Mouse (Mus musculus): ENCODE results near the gene Ly6g6f.

Gene Ly6g6f

DNA sequence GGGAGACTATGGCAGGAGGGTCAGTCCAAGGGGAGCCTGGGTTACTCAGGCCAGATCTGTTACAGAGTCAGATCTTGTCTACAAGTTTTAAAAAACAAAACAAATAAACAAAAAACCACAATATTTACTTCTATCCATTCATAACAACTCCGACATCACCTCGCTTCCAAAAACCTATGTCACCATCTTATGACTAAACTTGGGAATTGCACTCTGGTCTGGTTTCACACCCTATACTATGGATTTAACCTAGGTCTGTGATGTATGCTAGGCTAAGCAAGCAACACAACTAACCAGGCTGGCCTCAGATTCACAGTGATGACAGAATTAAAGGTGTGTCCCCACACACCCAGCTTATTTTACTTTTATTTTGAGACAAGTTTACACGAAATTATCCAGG lies 21.1 kb upstream of the Ly6g6f start:
- no peak for DNase-seq (ENCODE audit: low read depth, low spot score)

DNA sequence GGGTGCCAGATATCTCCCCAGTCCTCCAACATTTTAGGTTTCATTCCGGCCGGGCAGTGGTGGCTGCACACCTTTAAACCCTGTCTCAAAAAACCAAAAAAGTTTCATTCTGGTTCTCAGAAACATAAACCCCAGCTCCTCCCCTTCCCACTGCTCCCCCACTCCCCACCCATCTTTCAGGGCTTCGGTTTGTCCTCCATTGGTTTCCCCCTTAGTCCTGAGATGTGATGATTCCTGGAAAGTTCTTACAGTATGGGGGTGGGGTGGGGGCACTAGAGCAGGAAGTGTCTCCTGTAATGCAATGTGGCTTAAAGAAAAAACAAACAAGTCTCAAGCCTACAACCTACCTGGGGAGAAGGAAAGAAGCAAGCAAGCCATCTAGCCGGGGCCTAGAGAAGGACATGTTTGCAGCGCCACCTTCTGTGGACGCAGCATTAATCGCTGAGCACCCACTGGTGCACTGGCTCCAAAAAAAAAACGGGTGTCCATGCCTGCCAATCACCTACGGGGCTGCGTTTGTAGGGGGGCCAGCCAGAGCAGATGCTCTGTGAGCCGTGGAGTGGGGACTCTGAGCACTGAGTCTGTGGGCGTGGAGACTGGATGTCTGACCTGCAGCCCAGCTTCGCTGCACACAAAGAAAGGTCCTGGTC lies 20.5 kb upstream of the Ly6g6f start:
- DNase-seq (ENCODE audit: low read depth, low spot score) = no peak

DNA sequence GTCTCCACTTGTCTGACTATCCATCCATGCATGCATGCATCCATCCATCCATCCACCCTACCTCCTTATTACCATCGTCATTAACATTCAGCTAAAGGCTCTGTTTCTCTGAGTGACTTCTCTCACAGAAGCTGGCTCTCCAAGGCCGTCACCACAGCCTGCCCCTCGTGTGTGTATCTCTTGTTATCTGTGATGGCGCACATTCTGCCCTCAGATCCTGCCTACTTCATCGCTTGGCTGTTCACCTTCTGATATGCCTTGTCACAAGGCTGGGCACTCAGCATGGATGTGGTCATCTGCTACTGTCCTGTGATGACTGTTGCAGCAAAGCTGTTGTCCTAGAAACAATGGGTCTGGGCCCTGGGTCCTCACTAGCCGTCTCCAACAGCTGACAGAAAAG lies 19.3 kb upstream of the Ly6g6f start:
- DNase-seq (ENCODE audit: low read depth, low spot score) = no peak

DNA sequence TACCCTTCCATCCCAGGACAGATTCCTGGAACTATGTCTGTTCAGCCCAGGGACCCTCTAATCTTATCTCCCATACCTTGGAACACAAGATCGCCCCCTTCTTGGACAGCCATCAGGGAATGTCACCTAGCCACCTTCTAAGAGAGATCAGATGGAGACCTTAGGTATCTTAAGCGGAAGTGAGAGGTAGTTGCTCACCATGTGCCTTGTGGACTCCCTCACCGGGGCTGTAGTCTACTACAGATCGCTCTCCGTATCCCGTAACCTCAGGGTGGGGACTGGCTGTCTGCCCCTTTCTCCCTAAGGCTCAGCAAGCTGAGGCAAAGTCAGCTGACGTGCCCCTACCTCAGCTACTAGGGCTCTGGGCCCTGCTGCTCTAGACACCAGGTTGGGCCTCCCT lies 18.7 kb upstream of the Ly6g6f start:
- DNase-seq (ENCODE audit: low read depth, low spot score) = no peak

GRCm38 (mm10) chr17:35103221-35103690 lies 17.8 kb upstream of the Ly6g6f start:
- no peak for DNase-seq (ENCODE audit: low read depth, low spot score)

- DNase-seq (ENCODE audit: low read depth, low spot score) = no peak
Measured at GRCm38 (mm10) chr17:35102299-35102698, 16.9 kb upstream of the Ly6g6f start.

DNA sequence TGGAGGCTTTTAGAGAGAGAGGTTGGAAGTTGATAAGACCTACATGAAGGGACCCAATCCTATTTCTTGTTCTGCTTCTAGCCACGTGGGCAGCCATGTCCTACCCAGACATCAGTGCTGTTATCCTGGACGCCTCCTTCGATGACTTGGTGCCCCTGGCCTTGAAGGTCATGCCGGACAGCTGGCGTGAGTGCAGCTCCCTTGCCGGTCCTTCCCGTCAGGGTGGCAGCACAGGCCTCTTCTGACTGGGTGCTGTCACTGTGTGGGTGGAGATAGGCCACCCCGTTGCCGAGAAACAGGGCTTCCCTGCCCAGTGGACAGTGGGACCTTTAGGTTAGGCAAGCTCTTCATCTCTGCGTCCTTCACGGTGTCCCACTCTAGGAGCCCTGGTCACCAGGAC lies 15.8 kb upstream of the Ly6g6f start:
- no peak for DNase-seq (ENCODE audit: low read depth, low spot score)

DNA sequence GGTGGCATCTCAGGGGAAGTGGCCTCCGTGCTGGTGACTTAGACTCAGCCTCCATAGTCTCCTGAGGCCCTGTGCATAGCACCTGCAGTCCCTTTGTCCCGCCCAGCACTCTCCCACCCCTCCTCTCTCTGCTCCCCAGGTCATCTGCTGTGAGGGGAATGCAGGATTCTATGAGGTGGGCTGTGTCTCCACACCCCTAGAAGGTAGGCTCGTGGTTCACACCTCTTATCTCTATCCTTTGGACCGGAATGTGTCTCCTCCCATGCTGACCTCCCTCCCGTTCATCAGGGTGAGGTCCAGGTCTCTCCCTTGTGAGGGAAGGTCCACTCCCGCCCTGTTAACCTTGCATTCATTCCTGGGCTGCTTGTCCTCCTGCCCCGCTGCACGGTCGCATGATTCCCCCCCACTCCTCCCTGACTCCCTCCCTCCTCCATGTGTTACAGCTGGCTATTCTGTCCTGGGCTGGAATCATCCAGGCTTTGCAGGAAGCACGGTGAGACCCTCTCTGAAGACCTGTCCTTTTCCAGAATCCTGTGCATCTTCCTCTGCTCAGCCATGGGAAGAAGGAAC lies 14.9 kb upstream of the Ly6g6f start:
- no peak for DNase-seq (ENCODE audit: low read depth, low spot score)

- no peak for DNase-seq (ENCODE audit: low read depth, low spot score)
Measured at GRCm38 (mm10) chr17:35097164-35097655, 11.8 kb upstream of the Ly6g6f start.

- no peak for DNase-seq (ENCODE audit: low read depth, low spot score)
Measured at GRCm38 (mm10) chr17:35096597-35096996, 11.2 kb upstream of the Ly6g6f start.

- no peak for DNase-seq (ENCODE audit: low read depth, low spot score)
Measured at GRCm38 (mm10) chr17:35094475-35095365, 9.3 kb upstream of the Ly6g6f start.

DNA sequence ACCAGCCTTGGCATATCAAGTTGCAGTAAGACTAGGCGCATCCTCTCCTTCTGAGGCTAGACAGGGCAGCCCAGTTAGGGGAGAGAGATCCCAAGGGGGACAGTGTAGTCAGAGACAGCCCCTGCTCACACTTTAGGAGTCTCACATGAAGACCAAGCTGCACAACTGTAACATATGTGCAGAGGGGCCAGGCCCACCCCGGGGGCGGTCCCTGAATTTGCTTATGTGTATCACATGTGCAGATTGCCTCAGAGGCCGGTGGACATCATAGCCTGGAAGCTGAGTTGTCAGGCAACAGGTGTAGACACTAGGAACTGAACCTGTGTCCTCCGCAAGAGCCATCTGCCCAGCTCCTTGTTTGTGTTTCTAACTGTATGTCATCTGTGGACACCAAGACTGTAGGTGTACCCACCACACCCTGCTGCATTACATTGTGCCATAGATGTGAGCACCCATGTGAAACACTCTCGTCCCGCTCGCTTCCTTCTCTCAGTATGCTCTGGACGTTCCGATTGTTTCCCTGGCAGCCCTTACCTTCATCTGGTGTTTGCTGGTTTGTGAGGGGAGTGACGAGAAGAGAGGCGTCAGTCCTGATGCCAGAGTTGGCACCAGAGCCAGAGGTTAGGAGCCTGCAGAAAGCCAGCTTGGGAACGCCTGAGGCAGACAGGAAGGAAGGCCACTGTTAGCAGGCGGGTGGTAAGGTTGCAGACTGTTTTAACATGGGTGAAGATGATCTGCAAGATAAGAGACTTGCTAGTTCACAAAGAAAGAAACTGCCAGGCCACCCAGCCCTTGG lies 7.2 kb upstream of the Ly6g6f start:
- no peak for DNase-seq (ENCODE audit: low read depth, low spot score)

- no peak for DNase-seq (ENCODE audit: low read depth, low spot score)
Measured at GRCm38 (mm10) chr17:35090166-35090932, 4.9 kb upstream of the Ly6g6f start.

DNA sequence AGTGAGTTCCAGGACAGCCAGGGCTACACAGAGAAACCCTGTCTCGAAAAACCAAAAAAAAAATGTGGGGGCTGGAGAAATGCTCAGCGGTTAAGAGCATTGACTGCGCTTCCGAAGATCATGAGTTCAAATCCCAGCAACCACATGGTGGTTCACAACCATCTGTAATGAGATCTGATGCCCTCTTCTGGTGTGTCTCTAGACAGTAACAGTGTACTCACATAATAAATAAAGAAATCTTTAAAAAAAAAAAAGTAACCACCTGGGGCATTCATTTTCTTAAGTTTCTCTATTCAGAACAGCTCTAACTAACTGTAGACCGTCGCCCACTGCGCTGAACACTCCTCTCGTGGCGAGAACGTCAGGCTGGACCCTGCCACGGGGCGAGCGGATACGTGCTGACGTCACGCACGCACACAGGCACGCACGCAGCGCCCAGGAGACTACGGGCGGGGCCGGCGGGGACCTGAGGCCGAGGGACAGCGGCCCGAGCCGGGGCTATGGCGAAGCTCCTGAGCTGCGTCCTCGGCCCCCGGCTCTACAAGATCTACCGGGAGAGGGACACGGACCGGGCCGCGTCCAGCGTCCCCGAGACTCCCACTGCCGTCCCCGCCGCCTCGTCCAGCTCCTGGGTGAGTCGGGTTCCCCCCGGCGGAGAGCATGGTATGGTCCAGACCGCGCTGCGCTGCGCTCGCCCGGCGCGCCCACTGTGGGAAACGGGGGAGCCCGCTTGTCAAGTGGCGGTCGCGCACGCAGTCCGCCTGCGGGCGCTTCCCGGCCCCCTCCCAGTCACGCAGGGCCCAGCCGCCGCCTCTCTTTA lies 3.6 kb upstream of the Ly6g6f start, which contains the start of gene Abhd16a:
Gene Abhd16a (plus strand): TSS at position 439 of the 820 bp plus-strand sequence.
- peak; percentile 87 for DNase-seq (ENCODE audit: low read depth, low spot score)

GRCm38 (mm10) chr17:35088151-35088550 lies 2.7 kb upstream of the Ly6g6f start:
- no peak for DNase-seq (ENCODE audit: low read depth, low spot score)

- DNase-seq (ENCODE audit: low read depth, low spot score) = no peak
Measured at GRCm38 (mm10) chr17:35083929-35084497, 1.4 kb downstream of the Ly6g6f start.

DNA sequence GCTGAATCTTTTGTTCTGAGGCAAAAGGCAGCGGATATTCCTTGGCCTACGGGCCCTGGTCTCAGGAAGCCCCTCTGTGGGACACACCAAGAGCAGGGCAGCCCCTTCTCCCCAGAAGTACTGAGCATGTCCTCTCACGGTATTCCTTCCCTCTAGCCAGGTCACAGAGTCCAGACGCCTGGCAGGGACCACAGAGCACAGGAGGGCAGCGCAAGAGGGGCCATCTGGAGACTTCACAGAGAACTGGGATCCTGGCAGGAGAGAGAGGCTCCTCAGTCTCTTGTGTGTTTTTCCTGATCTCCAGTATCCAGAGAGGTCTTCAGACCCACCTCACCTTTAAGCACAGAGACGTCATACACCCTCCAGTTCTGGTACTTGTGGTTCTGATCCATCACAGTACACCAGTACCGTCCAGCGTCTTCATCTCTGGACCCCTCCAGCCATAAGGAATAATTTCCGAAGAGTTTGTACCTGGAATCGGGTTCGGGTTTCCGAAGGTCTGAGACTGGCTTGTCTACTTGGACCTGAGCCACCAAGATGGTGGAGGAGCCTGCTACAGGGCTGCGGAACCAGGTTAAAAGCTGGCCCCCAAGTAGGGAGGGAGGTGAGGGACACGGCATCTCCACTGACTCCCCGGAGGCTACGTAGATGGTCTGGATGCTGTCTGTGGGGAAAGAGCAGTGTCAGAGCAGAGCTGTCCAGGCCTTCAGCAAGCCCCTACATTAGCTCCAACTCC lies 2.4 kb downstream of the Ly6g6f start:
- DNase-seq (ENCODE audit: low read depth, low spot score) = no peak

- no peak for DNase-seq (ENCODE audit: low read depth, low spot score)
Measured at GRCm38 (mm10) chr17:35080710-35081109, 4.7 kb downstream of the Ly6g6f start.

GRCm38 (mm10) chr17:35080248-35080647 lies 5.2 kb downstream of the Ly6g6f start:
- no peak for DNase-seq (ENCODE audit: low read depth, low spot score)
